Mouse (Mus musculus): Measurements from ENCODE around the gene Nelfcd. TPM values are rescaled to one million over a fixed set of nuclear protein-coding genes. Genes with fewer than 3 reads are reported as not detected.
A peak's percentile ranks its signal among the peaks of the same experiment; 100 is the strongest.

Gene Nelfcd
- polyA plus RNA-seq, 1 experiment: 77.4 TPM

DNA sequence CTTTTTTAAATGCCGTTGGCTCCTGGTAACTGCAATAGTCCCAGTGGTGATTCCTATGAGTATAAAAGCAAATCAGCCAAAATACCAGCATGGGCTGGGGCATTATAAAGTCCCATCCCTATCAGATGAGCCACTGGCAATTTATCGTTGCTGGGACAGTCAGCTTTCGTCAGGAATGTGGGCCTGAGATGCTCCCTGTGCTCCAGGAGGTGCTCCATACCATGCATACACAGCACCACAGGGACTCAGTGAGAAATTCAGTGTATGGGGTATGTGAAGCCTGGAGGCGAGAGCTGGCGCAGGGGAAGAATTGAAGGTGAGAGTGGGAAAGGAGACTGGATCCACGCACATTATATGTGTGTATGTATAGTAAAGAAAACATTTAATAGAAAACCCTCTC, 17.7 kb upstream of the Nelfcd start:
- 91% methylated on average over 6 of the region's 6 CpGs for WGBS
- Histone ChIP-seq H3K27me3 (ENCODE audit: control insufficient read depth, insufficient read depth, low read length) (no peaks in the 10 kb centered on the region), H3K4me3 (replicated peaks; ENCODE audit: insufficient read depth, low read depth, low read length) (no peak overlapping the region), H3K4me1 (ENCODE audit: control insufficient read depth, insufficient read depth, low read length) (no peaks in the 10 kb centered on the region), H3K27ac (ENCODE audit: insufficient read depth, low read length) (no peak overlapping the region)
- no peak for TF ChIP-seq CTCF (IDR thresholded peaks at IDR 0.05; ENCODE audit: borderline replicate concordance, insufficient read depth, low read depth, low read length)
- no peak for TF ChIP-seq POLR2A (IDR thresholded peaks at IDR 0.05; ENCODE audit: borderline replicate concordance, insufficient read depth, low read length)
- no peak for DNase-seq

- Histone ChIP-seq H3K4me1 (ENCODE audit: control insufficient read depth, insufficient read depth, low read length) (no peaks in the 10 kb centered on the region), H3K27me3 (ENCODE audit: control insufficient read depth, insufficient read depth, low read length) (no peaks in the 10 kb centered on the region), H3K27ac (ENCODE audit: insufficient read depth, low read length) (no peak overlapping the region), H3K4me3 (replicated peaks; ENCODE audit: insufficient read depth, low read depth, low read length) (no peak overlapping the region)
- WGBS: 67% methylated on average over 4 of the region's 4 CpGs
- TF ChIP-seq CTCF (IDR thresholded peaks at IDR 0.05; ENCODE audit: borderline replicate concordance, insufficient read depth, low read depth, low read length): no peak
- no peak for TF ChIP-seq POLR2A (IDR thresholded peaks at IDR 0.05; ENCODE audit: borderline replicate concordance, insufficient read depth, low read length)
- DNase-seq: no peak
Observed at GRCm38 (mm10) chr2:174400396-174400795, 15.2 kb upstream of the Nelfcd start.

DNA sequence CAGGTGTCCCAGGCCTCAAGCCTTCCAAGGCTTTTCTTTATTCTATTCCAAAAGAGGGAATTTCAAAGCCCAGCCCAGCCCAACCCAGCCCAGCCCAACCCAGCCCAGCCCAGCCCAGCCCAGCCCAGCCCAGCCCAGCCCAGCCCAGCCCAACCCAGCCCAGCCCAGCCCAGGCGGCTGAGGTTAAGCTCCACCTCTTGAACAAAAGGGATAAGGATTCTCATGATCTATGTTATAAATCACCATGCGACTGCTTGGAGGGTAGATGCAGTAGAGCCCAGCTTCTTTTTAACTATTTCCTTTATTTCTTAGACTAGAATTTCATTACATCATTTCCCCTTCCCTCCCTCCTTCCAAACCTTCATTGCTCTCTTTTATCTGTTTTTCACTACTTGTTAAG, 5.4 kb upstream of the Nelfcd start:
- H3K4me3 ChIP-seq (replicated peaks; ENCODE audit: insufficient read depth, low read depth, low read length): no peak overlapping the region
- DNase-seq: no peak
- H3K27ac ChIP-seq (ENCODE audit: insufficient read depth, low read length): no peak overlapping the region
- TF ChIP-seq POLR2A (IDR thresholded peaks at IDR 0.05; ENCODE audit: borderline replicate concordance, insufficient read depth, low read length) (no peak), CTCF (IDR thresholded peaks at IDR 0.05; ENCODE audit: borderline replicate concordance, insufficient read depth, low read depth, low read length) (no peak)
- 76% methylated on average over 2 of the region's 2 CpGs for WGBS
- H3K27me3 ChIP-seq (ENCODE audit: control insufficient read depth, insufficient read depth, low read length): no peaks in the 10 kb centered on the region
- no peaks in the 10 kb centered on the region for H3K4me1 ChIP-seq (ENCODE audit: control insufficient read depth, insufficient read depth, low read length)

DNA sequence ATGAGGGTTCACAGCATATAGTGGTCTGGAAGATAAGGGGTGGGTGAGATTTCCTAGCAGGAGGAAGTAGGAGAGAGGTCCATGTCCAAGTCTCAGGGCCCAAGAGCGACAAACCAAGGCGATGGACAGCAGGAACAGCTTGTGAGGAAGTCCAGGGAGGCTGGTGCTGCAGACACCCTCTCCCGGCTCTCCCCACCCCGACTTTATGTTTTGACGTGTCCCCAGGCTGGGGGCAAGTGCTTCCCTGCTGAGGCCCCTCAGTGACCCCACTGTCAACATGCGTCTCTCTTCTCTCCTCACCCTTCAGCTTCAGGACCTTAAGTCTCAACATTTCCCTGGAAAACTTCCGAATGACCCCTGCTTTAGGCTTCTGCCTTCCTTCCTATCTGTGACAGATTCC, 2.5 kb upstream of the Nelfcd start:
- TF ChIP-seq CTCF (IDR thresholded peaks at IDR 0.05; ENCODE audit: borderline replicate concordance, insufficient read depth, low read depth, low read length) (no peak), POLR2A (IDR thresholded peaks at IDR 0.05; ENCODE audit: borderline replicate concordance, insufficient read depth, low read length) (no peak)
- DNase-seq: no peak
- Histone ChIP-seq H3K4me3 (replicated peaks; ENCODE audit: insufficient read depth, low read depth, low read length) (no peak overlapping the region), H3K27ac (ENCODE audit: insufficient read depth, low read length) (no peak overlapping the region), H3K27me3 (ENCODE audit: control insufficient read depth, insufficient read depth, low read length) (no peaks in the 10 kb centered on the region), H3K4me1 (ENCODE audit: control insufficient read depth, insufficient read depth, low read length) (no peaks in the 10 kb centered on the region; the same call in 1 of the 2 replicates)
- 75% methylated on average over 7 of the region's 7 CpGs for WGBS

DNA sequence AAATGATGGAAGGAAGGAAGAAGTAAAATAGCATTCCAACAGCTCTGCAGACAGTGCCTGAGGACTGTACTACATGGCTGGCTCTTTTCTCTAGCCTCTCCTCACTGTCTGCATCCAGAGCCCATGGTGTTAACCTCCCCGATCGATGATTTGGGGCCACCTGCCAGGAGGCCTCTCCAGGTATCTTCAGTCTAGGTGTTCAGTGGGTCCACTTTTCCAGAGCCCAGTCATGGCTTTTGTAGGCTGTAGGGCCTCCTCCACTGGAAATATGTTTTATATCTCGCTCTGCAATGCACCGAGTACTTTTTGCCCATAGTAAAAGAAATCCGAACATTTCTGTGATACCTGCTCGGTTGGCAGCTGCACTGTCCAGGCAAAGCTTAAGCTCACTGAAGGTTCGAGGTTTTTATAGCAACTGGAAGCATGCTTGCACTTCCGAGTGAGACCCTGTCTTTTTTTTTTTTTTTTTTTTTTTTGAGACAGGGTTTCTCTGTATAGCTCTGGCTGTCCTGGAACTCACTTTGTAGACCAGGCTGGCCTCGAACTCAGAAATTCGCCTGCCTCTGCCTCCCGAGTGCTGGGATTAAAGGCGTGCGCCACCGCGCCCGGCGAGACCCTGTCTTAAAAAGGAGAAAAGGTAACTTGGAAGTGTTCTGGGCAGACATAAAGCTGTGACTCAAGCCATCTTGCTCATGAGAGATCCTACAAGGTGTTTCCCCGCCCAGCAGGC, 438 bp upstream of the Nelfcd start:
- Histone ChIP-seq H3K4me1 (ENCODE audit: control insufficient read depth, insufficient read depth, low read length) (no peaks in the 10 kb centered on the region; the same call in 1 of the 2 replicates), H3K27ac (ENCODE audit: insufficient read depth, low read length) (no peak overlapping the region), H3K27me3 (ENCODE audit: control insufficient read depth, insufficient read depth, low read length) (no peaks in the 10 kb centered on the region), H3K4me3 (replicated peaks; ENCODE audit: insufficient read depth, low read depth, low read length) (peak overlapping the region; percentile 77)
- WGBS: 52% methylated on average over 18 of the region's 18 CpGs
- TF ChIP-seq POLR2A (IDR thresholded peaks at IDR 0.05; ENCODE audit: borderline replicate concordance, insufficient read depth, low read length): no peak
- TF ChIP-seq CTCF (IDR thresholded peaks at IDR 0.05; ENCODE audit: borderline replicate concordance, insufficient read depth, low read depth, low read length): no peak
- DNase-seq: no peak

GRCm38 (mm10) chr2:174421107-174421506, 5.5 kb downstream of the Nelfcd start:
- no peak for DNase-seq
- no peak overlapping the region for H3K27ac ChIP-seq (ENCODE audit: insufficient read depth, low read length)
- TF ChIP-seq CTCF (IDR thresholded peaks at IDR 0.05; ENCODE audit: borderline replicate concordance, insufficient read depth, low read depth, low read length) (no peak), POLR2A (IDR thresholded peaks at IDR 0.05; ENCODE audit: borderline replicate concordance, insufficient read depth, low read length) (no peak)
- H3K27me3 ChIP-seq (ENCODE audit: control insufficient read depth, insufficient read depth, low read length): no peaks in the 10 kb centered on the region
- no peaks in the 10 kb centered on the region; the same call in 1 of the 2 replicates for H3K4me1 ChIP-seq (ENCODE audit: control insufficient read depth, insufficient read depth, low read length)
- H3K4me3 ChIP-seq (replicated peaks; ENCODE audit: insufficient read depth, low read depth, low read length): no peak overlapping the region
- WGBS: 91% methylated on average over 6 of the region's 6 CpGs

- no peak for DNase-seq
- no peak for TF ChIP-seq CTCF (IDR thresholded peaks at IDR 0.05; ENCODE audit: borderline replicate concordance, insufficient read depth, low read depth, low read length)
- TF ChIP-seq POLR2A (IDR thresholded peaks at IDR 0.05; ENCODE audit: borderline replicate concordance, insufficient read depth, low read length): no peak
- Histone ChIP-seq H3K4me3 (replicated peaks; ENCODE audit: insufficient read depth, low read depth, low read length) (no peak overlapping the region), H3K27ac (ENCODE audit: insufficient read depth, low read length) (no peak overlapping the region), H3K27me3 (ENCODE audit: control insufficient read depth, insufficient read depth, low read length) (no peaks in the 10 kb centered on the region), H3K4me1 (ENCODE audit: control insufficient read depth, insufficient read depth, low read length) (no peaks in the 10 kb centered on the region)
- 87% methylated on average over 11 of the region's 11 CpGs for WGBS
Observed at GRCm38 (mm10) chr2:174424301-174425085, 8.9 kb downstream of the Nelfcd start.

GRCm38 (mm10) chr2:174426856-174427255, 11.3 kb downstream of the Nelfcd start:
- H3K27ac ChIP-seq (ENCODE audit: insufficient read depth, low read length): no peak overlapping the region
- no peak for DNase-seq
- WGBS: 93% methylated on average over 12 of the region's 12 CpGs
- no peaks in the 10 kb centered on the region for H3K4me1 ChIP-seq (ENCODE audit: control insufficient read depth, insufficient read depth, low read length)
- TF ChIP-seq CTCF (IDR thresholded peaks at IDR 0.05; ENCODE audit: borderline replicate concordance, insufficient read depth, low read depth, low read length) (no peak), POLR2A (IDR thresholded peaks at IDR 0.05; ENCODE audit: borderline replicate concordance, insufficient read depth, low read length) (no peak)
- H3K4me3 ChIP-seq (replicated peaks; ENCODE audit: insufficient read depth, low read depth, low read length): no peak overlapping the region
- H3K27me3 ChIP-seq (ENCODE audit: control insufficient read depth, insufficient read depth, low read length): no peaks in the 10 kb centered on the region
